Mouse (Mus musculus) lung, postnatal 0 days (tissue): ENCODE data around the gene Bcas2.

Source experiments
- CTCF ChIP-seq: IDR thresholded peaks from 2 replicates; pipeline ENCODE4 v1.5.1; 2016; ENCODE audit warnings: antibody characterized with exemption, mild to moderate bottlenecking
- EP300 ChIP-seq: IDR thresholded peaks from 2 replicates; pipeline ENCODE4 v1.6.1; 2016; ENCODE audit warnings: antibody characterized with exemption, mild to moderate bottlenecking, control low read depth

DNA sequence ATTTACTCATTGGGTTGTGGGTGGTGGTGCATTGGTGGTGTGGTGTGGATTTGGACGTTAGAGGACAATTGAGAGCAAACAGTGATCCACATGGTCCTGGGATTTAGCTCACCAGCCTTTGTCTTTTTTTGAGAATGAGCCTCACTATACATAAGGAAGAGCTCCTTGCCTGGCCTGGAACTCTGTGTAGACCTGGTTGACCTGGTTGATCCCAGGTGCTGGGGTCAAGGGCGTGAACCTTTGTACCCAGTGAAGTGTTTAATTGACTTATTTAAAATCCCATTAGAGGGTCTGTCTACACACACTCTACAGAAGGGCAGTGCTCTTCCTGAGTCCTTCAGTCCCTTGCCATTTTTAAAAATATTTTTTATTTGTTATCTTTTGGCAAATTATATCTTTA lies 26.1 kb upstream of the Bcas2 start:
- no peak for TF ChIP-seq EP300
- no peak for TF ChIP-seq CTCF
